Mouse (Mus musculus): ENCODE measurements around the gene Gm5089. TPM values are rescaled to one million over a fixed set of nuclear protein-coding genes. Genes with fewer than 3 reads are reported as not detected.
"Not testable (repeated sequence)": the region's sequence is repeated elsewhere in the genome, so short reads cannot be mapped to it uniquely, and the experiment has no call there.

The Gm5089 gene
- total RNA-seq, 2 experiments from 2014 or later: 0.28 to 0.34 TPM

DNA sequence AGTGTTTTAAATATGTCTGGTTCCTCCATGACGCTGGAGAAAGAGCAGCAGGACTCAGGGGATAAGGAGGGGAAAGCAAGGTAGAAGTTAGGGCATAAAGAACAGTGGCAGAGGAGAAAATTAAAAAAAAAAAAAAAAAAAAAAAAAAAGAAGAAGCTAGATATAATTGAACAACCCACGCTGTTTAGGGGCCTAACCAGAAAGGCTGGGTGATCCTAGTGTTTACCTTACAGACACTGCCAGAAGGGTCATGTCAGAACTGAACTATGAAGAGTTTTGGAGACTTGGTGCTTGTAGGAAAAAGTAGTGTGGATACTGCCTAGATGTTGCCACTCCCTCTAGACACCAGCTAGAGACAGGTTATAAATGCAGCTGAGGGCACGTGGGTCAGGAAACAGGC is 10.6 kb upstream of the Gm5089 start:
- peak overlapping the region; percentile 18; the same call in 1 of the 2 replicates for H3K27ac ChIP-seq
- no peak for TF ChIP-seq CTCF (IDR thresholded peaks at IDR 0.05)
- no peak for DNase-seq (ENCODE audit: extremely low spot score in 1 of 2, low spot score in 2 of 2)
- peak overlapping the region; percentile 24; the same call in 1 of the 2 replicates for H3K4me3 ChIP-seq
- intact Hi-C loops (cut with DNase I): loop anchor here (10.0 kb wide), 1 partner anchor 357 kb away; the partner anchor contains the start of gene Tm9sf2

DNA sequence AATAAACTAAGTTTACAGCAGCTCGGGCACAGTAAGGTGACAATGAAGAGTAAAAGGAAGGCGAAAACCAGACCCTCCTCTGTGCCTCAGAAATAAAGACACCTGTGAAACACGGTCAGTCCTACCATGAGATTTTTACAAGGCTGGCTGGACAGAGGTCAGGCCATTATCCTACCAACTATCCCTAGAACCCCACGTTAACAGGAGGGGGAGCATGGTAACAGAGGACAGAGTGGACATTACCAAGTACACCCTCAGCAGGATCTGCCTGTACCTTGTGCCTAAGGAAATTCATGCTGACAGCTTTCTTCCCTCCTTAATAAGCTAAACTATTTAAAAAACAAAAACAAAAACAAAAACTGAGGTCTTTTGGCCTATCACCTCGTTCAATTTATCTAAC is 9.3 kb upstream of the Gm5089 start:
- DNase-seq (ENCODE audit: extremely low spot score in 1 of 2, low spot score in 2 of 2): no peak
- TF ChIP-seq CTCF (IDR thresholded peaks at IDR 0.05): no peak
- intact Hi-C loops (cut with DNase I): loop anchor here (10.0 kb wide), 1 partner anchor 355 kb away; the partner anchor contains the start of gene Tm9sf2
- no peak overlapping the region for H3K4me3 ChIP-seq
- H3K27ac ChIP-seq: no peak overlapping the region

DNA sequence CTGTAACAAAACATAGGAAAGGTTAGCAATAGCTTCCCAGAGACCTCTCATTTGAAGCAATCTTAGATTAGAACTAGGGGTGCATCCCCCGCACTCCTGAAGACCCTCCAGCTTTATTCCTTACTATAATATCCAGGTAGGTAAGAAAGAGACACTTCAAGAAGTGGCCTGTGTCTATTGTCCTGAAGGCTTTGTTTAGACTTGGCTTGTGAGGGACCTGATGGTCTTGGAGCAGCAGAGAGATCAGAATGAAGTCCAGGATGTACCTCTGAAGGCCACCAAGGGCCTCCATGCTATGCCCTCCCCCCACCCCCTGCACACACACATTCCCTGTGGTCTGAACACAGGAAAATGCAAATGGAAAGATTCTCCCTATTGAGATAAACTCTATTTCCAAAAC is 8.9 kb upstream of the Gm5089 start:
- no peak overlapping the region for H3K27ac ChIP-seq
- TF ChIP-seq CTCF (IDR thresholded peaks at IDR 0.05): no peak
- no peak overlapping the region for H3K4me3 ChIP-seq
- intact Hi-C loops (cut with DNase I): loop anchor here (10.0 kb wide), 1 partner anchor 355 kb away; the partner anchor contains the start of gene Tm9sf2
- no peak for DNase-seq (ENCODE audit: extremely low spot score in 1 of 2, low spot score in 2 of 2)

DNA sequence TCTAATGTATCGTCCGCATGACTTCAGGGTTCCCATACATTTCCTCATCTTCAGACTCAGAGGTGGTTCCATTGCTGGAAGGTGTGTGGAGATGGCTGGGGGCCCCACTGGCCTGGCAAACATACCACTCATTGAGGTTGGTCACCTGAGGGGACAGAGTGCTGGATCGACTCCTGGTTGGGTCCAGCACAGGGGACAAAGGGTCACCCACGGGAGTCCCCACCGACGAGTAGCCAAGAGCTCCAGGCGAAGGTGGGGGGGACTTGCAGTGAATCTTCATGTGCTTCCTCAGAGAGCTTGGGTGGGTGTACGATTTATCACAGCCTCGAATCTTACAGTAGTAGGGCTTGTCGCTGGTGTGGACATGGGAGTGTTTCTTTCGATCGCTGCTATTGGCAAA is 8.4 kb upstream of the Gm5089 start:
- DNase-seq (ENCODE audit: extremely low spot score in 1 of 2, low spot score in 2 of 2); H3K4me3 ChIP-seq; intact Hi-C loops (cut with DNase I); H3K27ac ChIP-seq: not testable (repeated sequence)

DNA sequence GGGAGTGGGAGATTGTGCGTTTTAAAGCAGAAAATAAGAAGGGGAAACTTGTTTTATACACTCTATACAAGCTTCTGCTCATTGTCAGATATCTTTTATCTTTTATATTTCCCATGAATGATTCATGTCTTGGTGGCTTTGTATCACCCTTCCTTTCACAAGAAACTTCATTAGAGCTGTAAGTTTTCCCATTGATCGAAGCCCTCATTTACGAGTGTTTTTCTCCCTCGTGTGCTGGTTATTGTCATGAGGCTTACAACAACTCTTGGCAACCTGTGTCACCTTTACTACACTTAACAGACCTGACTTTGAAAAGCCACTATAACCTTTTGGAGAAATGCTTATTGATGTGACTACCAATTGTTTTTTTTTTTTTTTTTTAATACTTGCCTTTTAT is 4.6 kb upstream of the Gm5089 start:
- H3K27ac ChIP-seq: no peak overlapping the region
- no peak overlapping the region for H3K4me3 ChIP-seq
- no peak for TF ChIP-seq CTCF (IDR thresholded peaks at IDR 0.05)
- intact Hi-C loops (cut with DNase I): no loop called here
- no peak for DNase-seq (ENCODE audit: extremely low spot score in 1 of 2, low spot score in 2 of 2)

DNA sequence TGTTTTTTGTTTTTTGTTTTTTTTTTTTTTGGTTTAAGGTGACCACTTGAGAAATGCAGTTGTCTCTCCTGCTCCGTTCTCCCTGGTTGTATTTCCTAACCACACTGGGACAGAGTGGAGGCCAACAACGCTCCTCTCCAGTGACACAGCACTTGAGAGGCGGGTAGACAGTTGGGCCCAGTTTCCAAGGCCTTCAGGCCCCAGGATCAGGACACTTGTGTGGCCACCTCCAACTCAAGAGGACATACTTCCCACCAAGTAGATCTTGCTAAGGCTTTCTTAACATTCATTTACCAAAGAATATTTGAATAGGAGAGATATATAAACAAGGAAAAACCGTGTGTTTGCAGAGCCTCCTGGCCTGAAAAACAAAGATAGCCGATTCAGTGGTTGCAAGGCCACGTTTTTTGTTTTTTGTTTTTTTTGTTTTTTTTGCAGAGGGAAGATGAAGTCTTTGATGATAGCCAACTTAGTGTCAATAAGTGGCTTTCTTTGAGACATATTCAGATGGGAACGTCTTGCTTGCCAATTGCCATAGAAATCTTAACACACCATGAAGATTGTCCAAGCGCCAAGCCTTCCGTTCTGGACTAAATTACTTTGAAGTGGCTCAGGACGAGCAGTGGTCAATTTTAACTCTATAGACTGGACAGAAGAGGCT is 4.1 kb upstream of the Gm5089 start:
- intact Hi-C loops (cut with DNase I): loop anchor here (1.0 kb wide), 1 partner anchor 225 kb away; no protein-coding TSS in a partner anchor
- Histone ChIP-seq H3K4me3 (no peak overlapping the region), H3K27ac (no peak overlapping the region; the same call in 1 of the 2 replicates)
- DNase-seq (ENCODE audit: extremely low spot score in 1 of 2, low spot score in 2 of 2): no peak
- TF ChIP-seq CTCF (IDR thresholded peaks at IDR 0.05): no peak

DNA sequence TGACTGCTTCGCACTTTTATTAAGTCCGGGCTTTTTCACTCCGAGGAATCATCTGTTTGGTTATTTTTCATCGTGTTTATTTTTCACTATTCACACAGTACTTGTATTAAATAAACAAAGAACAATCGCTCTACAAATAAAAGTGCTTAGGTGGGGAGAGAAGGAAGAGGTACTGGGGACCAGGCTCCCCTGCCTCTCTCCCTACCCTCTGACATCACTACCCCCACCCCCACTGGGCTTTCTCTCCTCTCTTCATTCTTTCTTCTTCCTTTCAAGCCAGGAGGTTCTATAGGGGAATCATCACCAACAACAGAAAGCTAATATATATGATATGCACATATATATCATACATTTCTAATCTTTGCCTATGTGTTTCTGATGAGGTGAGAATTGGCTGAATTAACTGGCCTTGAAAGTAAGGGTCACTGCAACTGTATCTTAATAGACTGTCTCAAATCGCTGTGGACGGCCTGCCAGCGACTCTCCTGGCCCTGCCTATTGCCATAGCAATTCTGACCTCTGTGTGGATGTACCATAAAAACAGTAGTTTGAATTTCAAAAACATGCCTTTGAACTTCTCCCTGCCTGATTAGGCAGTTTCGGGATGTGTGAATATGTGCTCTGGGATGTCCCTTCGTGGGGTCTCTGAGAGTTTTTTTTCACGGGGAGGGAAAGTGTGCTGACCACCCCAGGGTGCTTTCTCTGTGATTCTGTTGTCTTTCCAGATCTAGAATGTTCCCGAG is 3.3 kb upstream of the Gm5089 start:
- no peak for TF ChIP-seq CTCF (IDR thresholded peaks at IDR 0.05)
- intact Hi-C loops (cut with DNase I): loop anchor here (1.0 kb wide), 1 partner anchor 224 kb away; no protein-coding TSS in a partner anchor
- H3K27ac ChIP-seq: peak overlapping the region; percentile 52
- DNase-seq (ENCODE audit: extremely low spot score in 1 of 2, low spot score in 2 of 2): no peak
- H3K4me3 ChIP-seq: peak overlapping the region; percentile 30

DNA sequence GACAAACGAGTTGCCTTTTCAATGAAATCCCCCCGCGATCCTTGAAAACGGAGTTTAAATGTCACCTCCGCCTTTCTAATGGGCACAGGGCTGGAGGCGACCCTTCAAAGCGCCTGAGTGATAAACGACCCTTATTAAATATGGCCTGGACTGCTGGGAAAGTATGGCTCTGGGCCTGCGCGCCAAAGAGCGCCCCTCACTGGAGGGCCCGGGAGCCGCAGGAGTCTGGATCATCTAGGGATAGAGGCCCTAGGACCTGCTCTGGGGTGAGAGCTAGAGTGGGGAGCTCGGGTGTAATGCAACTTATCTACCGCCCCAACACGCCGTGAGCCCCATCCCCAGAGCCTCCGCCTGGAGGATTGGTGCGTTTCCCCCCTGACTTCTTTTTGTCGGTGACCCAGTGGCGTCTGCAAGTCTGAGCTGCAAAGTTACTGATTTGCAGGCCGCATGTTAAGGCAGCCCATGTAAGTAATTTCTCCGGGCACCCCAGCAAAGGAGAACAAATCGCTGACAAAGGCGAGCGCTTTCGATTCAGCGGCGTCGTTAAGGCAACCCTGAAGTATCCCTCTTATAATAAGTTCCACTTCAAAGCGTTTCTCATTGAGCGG is 2.6 kb upstream of the Gm5089 start:
- peak; percentile 42 for TF ChIP-seq CTCF (IDR thresholded peaks at IDR 0.05)
- H3K4me3 ChIP-seq: peak overlapping the region; percentile 30
- no peak for DNase-seq (ENCODE audit: extremely low spot score in 1 of 2, low spot score in 2 of 2)
- intact Hi-C loops (cut with DNase I): no loop called here
- peak overlapping the region; percentile 52 for H3K27ac ChIP-seq

DNA sequence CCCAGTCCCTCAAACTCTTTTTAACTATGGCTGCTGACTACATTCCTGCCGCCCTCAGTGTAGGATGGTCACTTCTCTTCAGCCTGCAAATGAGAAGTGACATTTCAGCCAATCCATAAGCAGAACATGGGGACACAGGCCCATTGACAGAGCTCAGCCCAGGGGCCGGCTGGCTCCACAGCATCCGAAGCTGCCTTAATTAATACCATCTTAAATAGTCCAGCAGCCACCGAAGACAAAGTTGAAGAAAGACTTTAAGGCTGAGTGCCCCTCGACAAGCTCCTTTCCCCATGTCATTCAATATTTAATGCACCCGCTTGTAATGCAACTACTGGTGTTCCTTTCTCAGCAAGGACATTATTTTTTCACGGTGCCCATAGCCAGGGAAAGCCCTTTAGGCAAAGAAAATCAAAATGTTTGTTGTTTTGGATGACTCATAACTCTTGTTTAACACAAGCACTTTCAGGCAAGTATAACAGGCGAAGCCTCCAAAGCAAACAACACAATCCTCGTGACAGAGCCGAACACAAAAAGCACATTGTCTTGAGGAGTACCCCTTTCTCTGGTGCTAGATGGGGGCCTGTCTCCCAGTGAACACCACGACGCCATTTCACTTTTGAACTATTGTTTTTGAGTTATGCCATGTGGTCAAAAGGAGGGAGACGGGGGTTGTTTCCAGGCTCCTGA is 1.9 kb upstream of the Gm5089 start:
- TF ChIP-seq CTCF (IDR thresholded peaks at IDR 0.05): no peak
- Histone ChIP-seq H3K4me3 (no peak overlapping the region), H3K27ac (peak overlapping the region; percentile 52; the same call in 1 of the 2 replicates)
- intact Hi-C loops (cut with DNase I): no loop called here
- no peak for DNase-seq (ENCODE audit: extremely low spot score in 1 of 2, low spot score in 2 of 2)

DNA sequence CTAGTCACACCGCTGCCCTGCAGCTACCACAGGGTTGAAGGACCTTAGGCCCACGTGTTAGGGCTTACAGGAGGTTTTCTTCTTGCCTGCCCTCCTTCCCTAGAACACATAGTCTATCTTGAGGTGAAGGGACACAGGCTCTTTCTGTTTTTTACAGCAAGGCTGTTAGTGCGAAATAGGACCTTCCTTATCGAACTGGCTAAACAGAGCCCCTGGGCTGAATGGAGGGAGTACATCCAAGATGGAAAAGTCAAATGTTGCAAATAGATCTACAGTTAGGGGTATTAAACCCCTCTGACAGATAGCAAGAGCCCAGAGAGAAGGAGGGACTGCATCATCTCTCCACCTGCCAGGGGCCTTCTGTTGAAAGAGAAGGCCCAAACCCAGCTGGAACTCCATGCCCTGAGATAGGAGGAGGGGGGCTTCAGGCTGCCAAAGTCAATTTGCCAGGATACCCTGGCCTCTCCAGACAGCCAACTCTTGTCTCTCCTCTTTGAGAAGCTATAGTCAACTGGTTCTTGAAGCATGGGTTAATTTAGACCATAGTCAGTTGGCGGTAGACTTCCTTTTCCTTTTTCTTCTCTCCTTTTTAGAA is 733 bp upstream of the Gm5089 start:
- TF ChIP-seq CTCF (IDR thresholded peaks at IDR 0.05): no peak
- intact Hi-C loops (cut with DNase I): no loop called here
- no peak for DNase-seq (ENCODE audit: extremely low spot score in 1 of 2, low spot score in 2 of 2)
- Histone ChIP-seq H3K4me3 (no peak overlapping the region), H3K27ac (no peak overlapping the region)
